In the genomic region with DNA sequence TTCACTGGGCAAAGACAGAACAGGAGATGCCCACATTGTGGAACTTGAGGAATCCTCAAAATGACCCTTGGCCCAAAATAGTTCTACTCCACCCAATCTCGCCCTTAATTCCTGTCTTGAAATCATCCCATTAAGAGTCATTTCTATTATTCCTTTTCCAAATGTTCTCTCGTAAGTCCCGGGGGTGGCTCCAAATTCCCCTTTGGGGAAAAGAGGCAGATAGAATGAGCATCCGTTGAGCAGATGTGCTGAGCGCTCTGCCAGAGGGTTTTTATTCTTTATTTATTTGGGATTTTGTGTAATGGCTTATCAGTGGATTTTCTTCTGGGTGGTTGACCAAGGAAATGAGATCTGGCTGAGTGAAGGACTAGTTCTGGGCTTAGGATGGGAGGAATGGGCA, we compare ENCODE assay signal across 22 mouse cellular contexts. TPM values are rescaled to one million over a fixed set of nuclear protein-coding genes. Genes with fewer than 3 reads are reported as not detected.
"Had no signal": no experiment of that assay in that cellular context is flagged by ENCODE, and none has a peak within 500 bp of the region (broad histone marks: within the 10 kb centered on the region; RNA-seq: fewer than 3 reads in every experiment).

No protein-coding gene starts in this region.

- H3K9ac ChIP-seq: limb, embryonic 13.5 days; liver, embryonic 12.5 days; liver, embryonic 15.5 days; lung, embryonic 15.5 days had no signal

- H3K36me3 ChIP-seq: limb, embryonic 10.5 days; limb, embryonic 13.5 days; liver, embryonic 12.5 days; liver, embryonic 15.5 days; lung, embryonic 15.5 days had no signal

- H3K4me3 ChIP-seq: limb, embryonic 10.5 days; limb, embryonic 13.5 days; liver, embryonic 12.5 days; liver, embryonic 15.5 days; lung, embryonic 15.5 days had no signal

- H3K27me3 ChIP-seq: limb, embryonic 13.5 days; liver, embryonic 12.5 days; liver, embryonic 15.5 days; lung, embryonic 15.5 days had no signal

- DNase-seq: kidney, adult 9 months; kidney, postnatal 14 days; kidney, postnatal 4 days; liver; lung, adult 18-20 months; lung, postnatal 10 days; lung, postnatal 36 days; midbrain, embryonic 14.5 days; right cerebral cortex, postnatal 25 days; thymus, postnatal 25 days had no signal

- H3K4me1 ChIP-seq: limb, embryonic 10.5 days; limb, embryonic 13.5 days; liver, embryonic 12.5 days; liver, embryonic 15.5 days had no signal

- ATAC-seq: liver, embryonic 12.5 days had no signal

- H3K4me2 ChIP-seq: limb, embryonic 13.5 days; liver, embryonic 12.5 days; liver, embryonic 15.5 days; lung, embryonic 15.5 days; midbrain, embryonic 11.5 days had no signal

- H3K9me3 ChIP-seq: limb, embryonic 10.5 days; limb, embryonic 13.5 days; liver, embryonic 15.5 days; lung, embryonic 15.5 days had no signal

- H3K27ac ChIP-seq: limb, embryonic 10.5 days; limb, embryonic 13.5 days; liver, embryonic 12.5 days; liver, embryonic 15.5 days; lung, embryonic 15.5 days had no signal

RNA-seq across cellular contexts. Expression of gene Slc26a3, which starts 22.9 kb away (rescaled TPM):
- total RNA-seq: megakaryocyte progenitor cell, adult 5-6 weeks; megakaryocyte-erythroid progenitor cell, adult 5-6 weeks; midbrain, postnatal 0 days had no signal
- polyA plus RNA-seq: limb, embryonic 10.5 days; liver, embryonic 12.5 days; lung, embryonic 15.5 days; midbrain, embryonic 11.5 days; midbrain, embryonic 14.5 days; neural tube, embryonic 11.5 days; spleen, adult 2 months; thymus, postnatal 0 days had no signal
